ENCODE assay signal across 17 mouse cellular contexts in the genomic region with DNA sequence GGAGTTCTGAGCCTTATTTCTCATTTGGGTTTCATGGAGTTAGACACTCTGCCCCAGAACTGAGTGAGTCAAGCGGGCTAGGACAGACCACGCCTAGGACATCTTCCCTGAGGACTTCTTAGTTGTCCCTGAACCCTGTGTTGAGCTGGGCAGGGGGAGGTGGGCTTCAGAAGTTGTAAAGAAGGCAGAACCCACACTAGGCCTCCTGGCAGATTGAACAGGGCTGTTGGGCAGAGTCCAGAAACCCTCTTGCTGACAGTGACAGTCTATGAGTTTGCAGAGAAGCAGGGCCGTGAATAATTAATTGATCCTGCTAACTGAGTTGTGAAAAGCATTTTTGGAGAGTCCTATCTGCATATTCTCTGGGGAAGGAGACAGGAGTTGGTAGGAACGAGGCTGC. TPM values are rescaled to one million over a fixed set of nuclear protein-coding genes. Genes with fewer than 3 reads are reported as not detected.
DNase-seq lines count a peak whose midpoint lies in the region; ATAC-seq and TF ChIP-seq lines count a peak whose summit lies in the region.
"Had no signal": no experiment of that assay in that cellular context is flagged by ENCODE, and none has a peak within 500 bp of the region (broad histone marks: within the 10 kb centered on the region; RNA-seq: fewer than 3 reads in every experiment).

No protein-coding gene starts in this region.

- no peaks in the 10 kb centered on the region for H3K36me3 ChIP-seq in hindbrain, embryonic 14.5 days (replicated peaks; ENCODE audit: control insufficient read depth, insufficient read depth)
- 0 out of 2 replicates have a peak, but pooled peaks cover 5% of the 10 kb centered on the region for H3K36me3 ChIP-seq in hindbrain, embryonic 10.5 days
- no peaks in the 10 kb centered on the region for H3K36me3 ChIP-seq in lung, embryonic 16.5 days (ENCODE audit: control insufficient read depth, insufficient read depth, low read length)
- H3K36me3 ChIP-seq in lung, postnatal 0 days (ENCODE audit: insufficient read depth, low read length), result no peaks in the 10 kb centered on the region
- no peaks in the 10 kb centered on the region for H3K36me3 ChIP-seq in forebrain, embryonic 16.5 days (ENCODE audit: control insufficient read depth, insufficient read depth)
- H3K36me3 ChIP-seq: embryonic facial prominence, embryonic 12.5 days had no signal

- peaks cover 16% of the 10 kb centered on the region for H3K4me1 ChIP-seq in hindbrain, embryonic 14.5 days (replicated peaks; ENCODE audit: control insufficient read depth, insufficient read depth, low read length)
- H3K4me1 ChIP-seq in hindbrain, embryonic 10.5 days (replicated peaks), result peaks cover 3% of the 10 kb centered on the region; the same call in 1 of the 2 replicates
- 0 out of 2 replicates have a peak, but pooled peaks cover 3% of the 10 kb centered on the region for H3K4me1 ChIP-seq in lung, embryonic 16.5 days (replicated peaks; ENCODE audit: control insufficient read depth, insufficient read depth, low read length)
- H3K4me1 ChIP-seq in lung, postnatal 0 days (ENCODE audit: insufficient read depth, low read depth, low read length), result no peaks in the 10 kb centered on the region
- peaks cover 18% of the 10 kb centered on the region for H3K4me1 ChIP-seq in forebrain, embryonic 16.5 days (replicated peaks; ENCODE audit: control insufficient read depth, insufficient read depth, low read length)
- H3K4me1 ChIP-seq: embryonic facial prominence, embryonic 12.5 days had no signal

- no peak overlapping the region for H3K4me2 ChIP-seq in hindbrain, embryonic 14.5 days (replicated peaks)
- H3K4me2 ChIP-seq in lung, embryonic 16.5 days (ENCODE audit: low read depth, low read length), result no peak overlapping the region
- H3K4me2 ChIP-seq in lung, postnatal 0 days (replicated peaks; ENCODE audit: low read depth, low read length), result no peak overlapping the region
- no peak overlapping the region for H3K4me2 ChIP-seq in forebrain, embryonic 16.5 days (ENCODE audit: low read length)
- H3K4me2 ChIP-seq: embryonic facial prominence, embryonic 12.5 days; heart, embryonic 11.5 days had no signal

- H3K4me3 ChIP-seq in hindbrain, embryonic 14.5 days (replicated peaks; ENCODE audit: low read length), result no peak overlapping the region
- no peak overlapping the region for H3K4me3 ChIP-seq in hindbrain, embryonic 10.5 days
- H3K4me3 ChIP-seq in lung, embryonic 16.5 days (ENCODE audit: low read length), result no peak overlapping the region
- H3K4me3 ChIP-seq in lung, postnatal 0 days (ENCODE audit: low read depth, low read length), result no peak overlapping the region
- H3K4me3 ChIP-seq in forebrain, embryonic 16.5 days (replicated peaks; ENCODE audit: low read length), result no peak overlapping the region
- H3K4me3 ChIP-seq: embryonic facial prominence, embryonic 12.5 days; midbrain, embryonic 10.5 days had no signal

- no peak overlapping the region for H3K9ac ChIP-seq in hindbrain, embryonic 14.5 days
- H3K9ac ChIP-seq in lung, embryonic 16.5 days (ENCODE audit: low read length), result no peak overlapping the region
- H3K9ac ChIP-seq in lung, postnatal 0 days (replicated peaks; ENCODE audit: low read depth), result no peak overlapping the region
- no peak overlapping the region for H3K9ac ChIP-seq in forebrain, embryonic 16.5 days (replicated peaks; ENCODE audit: low read depth, low read length)
- H3K9ac ChIP-seq: embryonic facial prominence, embryonic 12.5 days had no signal

- no peaks in the 10 kb centered on the region for H3K9me3 ChIP-seq in hindbrain, embryonic 14.5 days (ENCODE audit: control insufficient read depth, low read length)
- no peaks in the 10 kb centered on the region for H3K9me3 ChIP-seq in hindbrain, embryonic 10.5 days
- no peaks in the 10 kb centered on the region for H3K9me3 ChIP-seq in lung, embryonic 16.5 days (ENCODE audit: control insufficient read depth, low read length)
- no peaks in the 10 kb centered on the region for H3K9me3 ChIP-seq in lung, postnatal 0 days (ENCODE audit: low read length)
- no peaks in the 10 kb centered on the region for H3K9me3 ChIP-seq in forebrain, embryonic 16.5 days (ENCODE audit: control insufficient read depth, low read length)
- H3K9me3 ChIP-seq: embryonic facial prominence, embryonic 12.5 days; midbrain, embryonic 10.5 days had no signal

- no peaks in the 10 kb centered on the region for H3K27me3 ChIP-seq in hindbrain, embryonic 14.5 days (ENCODE audit: control insufficient read depth, insufficient read depth, low read length)
- H3K27me3 ChIP-seq in hindbrain, embryonic 10.5 days (ENCODE audit: insufficient read depth, poor library complexity, severe bottlenecking), result no peaks in the 10 kb centered on the region
- H3K27me3 ChIP-seq in lung, embryonic 16.5 days (ENCODE audit: control insufficient read depth, insufficient read depth, low read depth, low read length), result no peaks in the 10 kb centered on the region
- H3K27me3 ChIP-seq in lung, postnatal 0 days (replicated peaks; ENCODE audit: insufficient read depth, low read length), result no peaks in the 10 kb centered on the region
- H3K27me3 ChIP-seq in forebrain, embryonic 16.5 days (replicated peaks; ENCODE audit: control insufficient read depth, insufficient read depth, low read length), result no peaks in the 10 kb centered on the region
- H3K27me3 ChIP-seq: embryonic facial prominence, embryonic 12.5 days had no signal

- no peak; the same call in 1 of the 2 replicates for ATAC-seq in hindbrain, embryonic 14.5 days (ENCODE audit: low FRiP score)
- peak; percentile 20; the same call in 1 of the 2 replicates for ATAC-seq in lung, embryonic 16.5 days (ENCODE audit: low read depth)
- ATAC-seq in lung, postnatal 0 days, result no peak
- peak; percentile 38; the same call in 1 of the 2 replicates for ATAC-seq in forebrain, embryonic 16.5 days
- ATAC-seq: intestine, embryonic 16.5 days had no signal

- no peak for TF ChIP-seq CTCF in lung, postnatal 0 days (IDR thresholded peaks at IDR 0.05)

- DNase-seq in hindbrain, embryonic 14.5 days (ENCODE audit: low spot score), result no peak
- DNase-seq in hindbrain, embryonic 10.5 days (ENCODE audit: low spot score), result no peak
- no peak for DNase-seq in lung, postnatal 0 days (ENCODE audit: low spot score)
- peak; percentile 44 for DNase-seq in kidney, postnatal 14 days
- no peak for DNase-seq in adrenal gland, postnatal 14 days
- DNase-seq in frontal cortex, postnatal 14 days (ENCODE audit: low spot score in 2 of 2), result no peak
- DNase-seq: cerebellum, adult 11-12 months; gastrocnemius, postnatal 36 days; lung, postnatal 14 days; right cerebral cortex, postnatal 14 days had no signal

- WGBS in hindbrain, embryonic 14.5 days, result 62% methylated on average over 4 of the region's 4 CpGs
- WGBS in hindbrain, embryonic 10.5 days, result 84% methylated on average over 4 of the region's 4 CpGs
- WGBS in lung, embryonic 16.5 days, result 70% methylated on average over 4 of the region's 4 CpGs
- WGBS in lung, postnatal 0 days, result 74% methylated on average over 4 of the region's 4 CpGs
- 40% methylated on average over 4 of the region's 4 CpGs for WGBS in forebrain, embryonic 16.5 days

- no peak for TF ChIP-seq EP300 in lung, postnatal 0 days (IDR thresholded peaks at IDR 0.05)

- H3K27ac ChIP-seq in hindbrain, embryonic 14.5 days, result 0 out of 2 replicates have a peak overlapping the region, but pooled peaks have one; percentile 26
- H3K27ac ChIP-seq in hindbrain, embryonic 10.5 days, result no peak overlapping the region
- no peak overlapping the region for H3K27ac ChIP-seq in lung, embryonic 16.5 days (ENCODE audit: low read length)
- H3K27ac ChIP-seq in lung, postnatal 0 days (ENCODE audit: low read length), result no peak overlapping the region
- H3K27ac ChIP-seq in forebrain, embryonic 16.5 days (ENCODE audit: low read length), result no peak overlapping the region
- H3K27ac ChIP-seq: embryonic facial prominence, embryonic 12.5 days; midbrain, embryonic 10.5 days had no signal

RNA-seq across cellular contexts. Expression of gene Xylt1, which starts 20.8 kb away (rescaled TPM):
- polyA plus RNA-seq in hindbrain, embryonic 14.5 days (2014; fragmentation: Nextera tagmentation; extraction: Ambion mirVana), result 4.2 and 4.3 TPM in 2 replicates
- 0.92 and 1.4 TPM in 2 replicates for polyA plus RNA-seq in hindbrain, embryonic 10.5 days (2016; fragmentation: Nextera tagmentation; extraction: Ambion mirVana)
- 0.75 and 0.93 TPM in 2 replicates for polyA plus RNA-seq in lung, embryonic 16.5 days (2015; fragmentation: Nextera tagmentation; extraction: Ambion mirVana)
- polyA plus RNA-seq in lung, postnatal 0 days (2015; fragmentation: Nextera tagmentation; extraction: Ambion mirVana), result 0.45 and 0.63 TPM in 2 replicates
- 2.4 and 2.6 TPM in 2 replicates for polyA plus RNA-seq in forebrain, embryonic 16.5 days (2015; fragmentation: Nextera tagmentation; extraction: Ambion mirVana)
- total RNA-seq in adrenal gland, postnatal 14 days (2021), result 5.7 and 8.4 TPM in 2 replicates
- polyA plus RNA-seq: C2C12 had no signal

Comparison
In these comparisons a context has a peak if more than half of its experiments do, and no peak if none do; other contexts are left out.
1. ATAC-seq: peak in lung, embryonic 16.5 days (single experiment) and forebrain, embryonic 16.5 days (single experiment); none in hindbrain, embryonic 14.5 days (single experiment) and lung, postnatal 0 days (single experiment).